Mouse (Mus musculus) T-helper 1 cell (primary cell): ENCODE measurements around the gene Tert.

Source experiments
- in situ Hi-C: fragments of 300-600 bp; cut with MboI, MseI; formaldehyde crosslinking; loops from one replicate; pipeline ENCODE4 v1.15.1; 2025; ENCODE audit warnings: high pct_unique_total_duplicates

Tert gene

GRCm38 (mm10) chr13:73626745-73627549 lies at the start of gene Tert:
Gene Tert, plus strand, starts transcription at chr13:73626911.
- in situ Hi-C loops: no loop called here

GRCm38 (mm10) chr13:73577277-73577676 lies 49.4 kb upstream of the Tert start:
- in situ Hi-C loops: no loop called here

- in situ Hi-C loops: no loop called here
Observed at GRCm38 (mm10) chr13:73591488-73591887, 35.2 kb upstream of the Tert start.

- in situ Hi-C loops: no loop called here
Observed at GRCm38 (mm10) chr13:73592546-73592945, 34.2 kb upstream of the Tert start.

GRCm38 (mm10) chr13:73596276-73596675 lies 30.4 kb upstream of the Tert start:
- in situ Hi-C loops: no loop called here

GRCm38 (mm10) chr13:73600217-73600616 lies 26.5 kb upstream of the Tert start:
- in situ Hi-C loops: loop anchor here (10.0 kb wide), 1 partner anchor 175 kb away; no protein-coding TSS in a partner anchor

GRCm38 (mm10) chr13:73603046-73603445 lies 23.7 kb upstream of the Tert start:
- in situ Hi-C loops: loop anchor here (10.0 kb wide), 1 partner anchor 178 kb away; no protein-coding TSS in a partner anchor

- in situ Hi-C loops: loop anchor here (10.0 kb wide), 1 partner anchor 179 kb away; no protein-coding TSS in a partner anchor
Observed at GRCm38 (mm10) chr13:73603522-73604155, 23.1 kb upstream of the Tert start, which contains the start of gene Clptm1l. Gene Clptm1l, plus strand, starts transcription at chr13:73604006.

GRCm38 (mm10) chr13:73604156-73604957 lies 22.4 kb upstream of the Tert start:
- in situ Hi-C loops: loop anchor here (10.0 kb wide), 1 partner anchor 180 kb away; no protein-coding TSS in a partner anchor

GRCm38 (mm10) chr13:73618406-73618805 lies 8.3 kb upstream of the Tert start:
- in situ Hi-C loops: no loop called here

- in situ Hi-C loops: no loop called here
Observed at GRCm38 (mm10) chr13:73620637-73621036, 6.1 kb upstream of the Tert start.

GRCm38 (mm10) chr13:73626410-73626744 lies 334 bp upstream of the Tert start:
- in situ Hi-C loops: no loop called here

GRCm38 (mm10) chr13:73628586-73629113 lies 1.9 kb downstream of the Tert start:
- in situ Hi-C loops: no loop called here

- in situ Hi-C loops: no loop called here
Observed at GRCm38 (mm10) chr13:73631837-73632236, 5.1 kb downstream of the Tert start.

GRCm38 (mm10) chr13:73637826-73638225 lies 11.1 kb downstream of the Tert start:
- in situ Hi-C loops: no loop called here

- in situ Hi-C loops: no loop called here
Observed at GRCm38 (mm10) chr13:73641296-73641695, 14.6 kb downstream of the Tert start.

- in situ Hi-C loops: loop anchor here (5.0 kb wide), 1 partner anchor 41 kb away; no protein-coding TSS in a partner anchor
Observed at GRCm38 (mm10) chr13:73646397-73647087, 19.8 kb downstream of the Tert start.

GRCm38 (mm10) chr13:73653266-73653665 lies 26.6 kb downstream of the Tert start:
- in situ Hi-C loops: loop anchor here (5.0 kb wide), 1 partner anchor 174 kb away; no protein-coding TSS in a partner anchor

- in situ Hi-C loops: loop anchor here (5.0 kb wide), 1 partner anchor 172 kb away; no protein-coding TSS in a partner anchor
Observed at GRCm38 (mm10) chr13:73654976-73655375, 28.3 kb downstream of the Tert start.

- in situ Hi-C loops: no loop called here
Observed at GRCm38 (mm10) chr13:73658953-73659352, 32.2 kb downstream of the Tert start.

GRCm38 (mm10) chr13:73660163-73660695 lies 33.5 kb downstream of the Tert start:
- in situ Hi-C loops: no loop called here
